Mouse (Mus musculus): ENCODE results near the gene Masp1. TPM values are rescaled to one million over a fixed set of nuclear protein-coding genes. Genes with fewer than 3 reads are reported as not detected.

Masp1 gene
- polyA plus RNA-seq, 1 experiment from 2014 or later, result 1.3 TPM

DNA sequence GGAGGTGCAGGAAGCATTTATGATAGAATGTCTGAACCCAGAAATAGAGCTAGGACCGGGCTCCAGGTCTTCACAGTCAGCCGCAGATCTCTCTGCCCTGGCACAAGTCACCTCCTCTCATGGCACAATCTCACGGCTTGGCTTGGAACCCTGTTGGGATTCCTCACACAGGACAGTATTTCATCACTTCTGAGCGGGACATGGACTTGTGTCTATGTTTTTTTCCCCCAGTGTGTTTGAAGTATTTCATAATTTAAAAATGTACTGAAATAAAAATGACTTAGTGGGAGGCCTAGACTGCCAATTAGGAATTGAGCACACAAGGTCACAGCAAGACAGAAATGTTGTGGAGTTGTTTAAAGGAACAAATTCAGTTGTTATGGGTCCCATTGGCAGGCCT, 76.4 kb downstream of the Masp1 start:
- Histone ChIP-seq H3K4me1 (ENCODE audit: control insufficient read depth, insufficient read depth, low read length) (no peaks in the 10 kb centered on the region), H3K9me3 (ENCODE audit: control insufficient read depth, low read depth, low read length) (no peaks in the 10 kb centered on the region), H3K4me2 (replicated peaks; ENCODE audit: low read depth, low read length) (no peak overlapping the region), H3K4me3 (ENCODE audit: low read depth, low read length) (no peak overlapping the region), H3K36me3 (ENCODE audit: control insufficient read depth, insufficient read depth, low read length) (no peaks in the 10 kb centered on the region), H3K27ac (ENCODE audit: low read length) (no peak overlapping the region), H3K27me3 (ENCODE audit: control insufficient read depth, insufficient read depth, low read length) (no peaks in the 10 kb centered on the region), H3K9ac (replicated peaks; ENCODE audit: low read depth, low read length) (no peak overlapping the region)
- 91% methylated on average over 4 of the region's 4 CpGs for WGBS
- no peak for ATAC-seq (ENCODE audit: insufficient number of reproducible peaks, insufficient read depth, low FRiP score, low read depth)

DNA sequence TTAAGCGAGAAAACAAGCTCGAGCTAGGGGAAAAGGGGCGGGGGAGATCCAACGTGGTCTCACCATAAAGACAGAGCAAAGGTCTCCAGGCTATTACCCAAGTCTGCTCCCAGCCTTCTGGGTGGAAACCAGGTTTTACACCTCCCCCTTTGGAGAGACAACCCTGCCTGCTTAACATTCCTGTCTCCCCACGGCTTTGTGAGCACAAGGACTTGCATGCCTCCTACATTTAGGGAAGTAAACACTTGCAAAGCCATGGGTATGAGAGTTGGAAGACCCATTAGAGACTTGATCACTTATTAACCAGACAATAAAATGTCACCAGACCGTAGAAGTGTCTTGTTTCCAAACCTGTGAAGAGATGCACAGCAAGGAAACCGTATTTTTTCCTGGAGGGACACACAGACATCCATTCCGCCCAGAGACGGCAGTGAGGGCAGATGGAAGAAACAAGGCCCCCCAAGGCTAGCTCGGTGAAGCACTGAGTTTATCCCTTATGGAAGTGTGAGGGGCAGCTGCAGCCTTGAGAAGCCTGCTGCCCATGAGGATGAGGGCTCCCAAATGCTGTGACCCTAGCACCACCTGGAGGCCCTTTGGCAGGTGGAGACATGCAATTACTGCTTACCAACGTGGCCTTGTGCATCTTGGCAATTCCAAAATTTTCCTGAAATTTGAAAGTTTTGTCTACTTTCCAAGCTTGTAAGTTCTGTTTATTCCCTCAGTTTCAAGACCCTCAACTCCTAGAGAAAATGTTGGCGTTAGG, 83.0 kb downstream of the Masp1 start:
- Histone ChIP-seq H3K9me3 (ENCODE audit: control insufficient read depth, low read depth, low read length) (no peaks in the 10 kb centered on the region), H3K27ac (ENCODE audit: low read length) (no peak overlapping the region), H3K4me1 (ENCODE audit: control insufficient read depth, insufficient read depth, low read length) (no peaks in the 10 kb centered on the region), H3K4me2 (replicated peaks; ENCODE audit: low read depth, low read length) (no peak overlapping the region), H3K9ac (replicated peaks; ENCODE audit: low read depth, low read length) (no peak overlapping the region), H3K27me3 (ENCODE audit: control insufficient read depth, insufficient read depth, low read length) (no peaks in the 10 kb centered on the region), H3K36me3 (ENCODE audit: control insufficient read depth, insufficient read depth, low read length) (no peaks in the 10 kb centered on the region), H3K4me3 (ENCODE audit: low read depth, low read length) (no peak overlapping the region)
- 53% methylated on average over 12 of the region's 12 CpGs for WGBS
- no peak for ATAC-seq (ENCODE audit: insufficient number of reproducible peaks, insufficient read depth, low FRiP score, low read depth)

GRCm38 (mm10) chr16:23429991-23430390, 90.6 kb downstream of the Masp1 start:
- Histone ChIP-seq H3K4me3 (ENCODE audit: low read depth, low read length) (no peak overlapping the region), H3K27me3 (ENCODE audit: control insufficient read depth, insufficient read depth, low read length) (no peaks in the 10 kb centered on the region), H3K9ac (replicated peaks; ENCODE audit: low read depth, low read length) (no peak overlapping the region), H3K9me3 (ENCODE audit: control insufficient read depth, low read depth, low read length) (no peaks in the 10 kb centered on the region), H3K4me2 (replicated peaks; ENCODE audit: low read depth, low read length) (no peak overlapping the region), H3K27ac (ENCODE audit: low read length) (no peak overlapping the region), H3K36me3 (ENCODE audit: control insufficient read depth, insufficient read depth, low read length) (no peaks in the 10 kb centered on the region), H3K4me1 (ENCODE audit: control insufficient read depth, insufficient read depth, low read length) (no peaks in the 10 kb centered on the region)
- 70% methylated on average over 8 of the region's 8 CpGs for WGBS
- no peak for ATAC-seq (ENCODE audit: insufficient number of reproducible peaks, insufficient read depth, low FRiP score, low read depth)

DNA sequence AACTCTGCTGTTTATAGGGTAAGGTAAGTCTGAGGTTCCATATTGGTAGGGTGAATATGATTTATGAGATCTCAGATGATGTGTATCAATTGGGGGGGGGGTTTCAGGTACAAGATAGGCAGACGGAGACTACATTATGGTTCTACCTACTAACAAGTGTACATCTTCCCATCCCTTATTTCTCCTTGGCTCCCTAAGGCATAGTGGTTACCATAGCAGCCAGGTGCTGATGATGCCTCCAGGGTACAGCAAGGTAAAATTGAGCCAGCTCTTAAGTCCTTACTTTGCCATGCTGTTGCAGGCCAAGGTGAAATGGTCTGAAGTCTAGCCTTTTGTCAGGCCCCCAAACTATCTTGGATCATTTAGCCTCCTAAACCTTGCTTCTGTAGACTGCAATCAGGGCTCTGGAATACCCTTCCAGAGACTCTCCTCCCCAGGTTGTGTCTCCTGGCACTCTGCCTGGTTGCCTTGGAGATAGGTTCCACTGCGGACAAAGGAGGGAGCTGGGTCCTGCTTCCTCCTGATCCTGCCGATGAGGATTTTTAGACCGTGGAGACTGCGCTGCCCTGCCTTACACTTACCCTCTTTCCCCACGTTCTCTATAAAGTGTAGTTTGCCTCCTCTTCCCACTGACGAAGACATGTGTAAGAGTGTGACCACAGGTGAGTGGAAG, 91.8 kb downstream of the Masp1 start, which contains the start of gene Rtp1:
Gene Rtp1 (plus strand): TSS at position 487 of the 673 bp plus-strand sequence.
- H3K4me2 ChIP-seq (replicated peaks; ENCODE audit: low read depth, low read length), result no peak within 1 kb of the TSS
- no peak within 1 kb of the TSS for H3K9ac ChIP-seq (replicated peaks; ENCODE audit: low read depth, low read length)
- 83% methylated on average over 7 of the region's 7 CpGs for WGBS
- no peak within 1 kb of the TSS for H3K4me3 ChIP-seq (ENCODE audit: low read depth, low read length)
- no peaks in the 10 kb centered on the region for H3K36me3 ChIP-seq (ENCODE audit: control insufficient read depth, insufficient read depth, low read length)
- no peaks in the 10 kb centered on the region for H3K9me3 ChIP-seq (ENCODE audit: control insufficient read depth, low read depth, low read length)
- no peak within 1 kb of the TSS for H3K27ac ChIP-seq (ENCODE audit: low read length)
- no peak for ATAC-seq (ENCODE audit: insufficient number of reproducible peaks, insufficient read depth, low FRiP score, low read depth)
- no peaks in the 10 kb centered on the region for H3K4me1 ChIP-seq (ENCODE audit: control insufficient read depth, insufficient read depth, low read length)
- no peaks in the 10 kb centered on the region for H3K27me3 ChIP-seq (ENCODE audit: control insufficient read depth, insufficient read depth, low read length)

- no peaks in the 10 kb centered on the region for H3K27me3 ChIP-seq (ENCODE audit: control insufficient read depth, insufficient read depth, low read length)
- no peaks in the 10 kb centered on the region for H3K36me3 ChIP-seq (ENCODE audit: control insufficient read depth, insufficient read depth, low read length)
- WGBS, result 71% methylated on average over 1 of the region's 1 CpGs
- no peak for ATAC-seq (ENCODE audit: insufficient number of reproducible peaks, insufficient read depth, low FRiP score, low read depth)
- H3K4me1 ChIP-seq (ENCODE audit: control insufficient read depth, insufficient read depth, low read length), result no peaks in the 10 kb centered on the region
- H3K4me3 ChIP-seq (ENCODE audit: low read depth, low read length), result no peak overlapping the region
- H3K27ac ChIP-seq (ENCODE audit: low read length), result no peak overlapping the region
- H3K4me2 ChIP-seq (replicated peaks; ENCODE audit: low read depth, low read length), result no peak overlapping the region
- no peaks in the 10 kb centered on the region for H3K9me3 ChIP-seq (ENCODE audit: control insufficient read depth, low read depth, low read length)
- H3K9ac ChIP-seq (replicated peaks; ENCODE audit: low read depth, low read length), result no peak overlapping the region
Measured at GRCm38 (mm10) chr16:23427701-23428100, 92.9 kb downstream of the Masp1 start.

DNA sequence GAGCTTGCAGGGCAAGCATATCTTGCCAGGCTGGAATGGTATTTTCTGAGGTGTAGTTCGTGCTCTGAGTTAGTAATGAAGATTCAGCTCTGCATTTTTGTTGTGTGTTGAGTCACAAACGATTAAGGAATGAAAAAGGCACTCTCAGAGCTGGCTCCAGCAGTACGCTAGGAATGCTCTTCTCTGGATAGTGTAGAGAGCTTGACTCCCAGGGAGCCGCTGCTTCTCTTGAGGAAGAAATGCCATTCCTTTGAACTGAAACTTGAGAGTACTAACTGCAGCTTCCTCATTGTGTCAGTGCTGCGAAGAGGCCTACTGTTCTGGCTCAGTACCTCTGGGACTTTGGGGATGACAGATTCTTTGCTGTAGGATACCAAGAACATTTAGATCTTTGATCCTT, 96.8 kb downstream of the Masp1 start:
- no peaks in the 10 kb centered on the region for H3K36me3 ChIP-seq (ENCODE audit: control insufficient read depth, insufficient read depth, low read length)
- H3K27ac ChIP-seq (ENCODE audit: low read length), result no peak overlapping the region
- H3K9ac ChIP-seq (replicated peaks; ENCODE audit: low read depth, low read length), result no peak overlapping the region
- 72% methylated on average over 5 of the region's 5 CpGs for WGBS
- H3K9me3 ChIP-seq (ENCODE audit: control insufficient read depth, low read depth, low read length), result no peaks in the 10 kb centered on the region
- H3K27me3 ChIP-seq (ENCODE audit: control insufficient read depth, insufficient read depth, low read length), result no peaks in the 10 kb centered on the region
- H3K4me1 ChIP-seq (ENCODE audit: control insufficient read depth, insufficient read depth, low read length), result no peaks in the 10 kb centered on the region
- no peak for ATAC-seq (ENCODE audit: insufficient number of reproducible peaks, insufficient read depth, low FRiP score, low read depth)
- no peak overlapping the region for H3K4me2 ChIP-seq (replicated peaks; ENCODE audit: low read depth, low read length)
- no peak overlapping the region for H3K4me3 ChIP-seq (ENCODE audit: low read depth, low read length)

GRCm38 (mm10) chr16:23419565-23420085, 101.0 kb downstream of the Masp1 start:
- Histone ChIP-seq H3K4me2 (replicated peaks; ENCODE audit: low read depth, low read length) (no peak overlapping the region), H3K36me3 (ENCODE audit: control insufficient read depth, insufficient read depth, low read length) (no peaks in the 10 kb centered on the region), H3K9me3 (ENCODE audit: control insufficient read depth, low read depth, low read length) (no peaks in the 10 kb centered on the region), H3K27ac (ENCODE audit: low read length) (no peak overlapping the region), H3K4me1 (ENCODE audit: control insufficient read depth, insufficient read depth, low read length) (peaks cover 4% of the 10 kb centered on the region; the same call in 1 of the 2 replicates), H3K4me3 (ENCODE audit: low read depth, low read length) (no peak overlapping the region), H3K27me3 (ENCODE audit: control insufficient read depth, insufficient read depth, low read length) (no peaks in the 10 kb centered on the region), H3K9ac (replicated peaks; ENCODE audit: low read depth, low read length) (no peak overlapping the region)
- WGBS, result 74% methylated on average over 8 of the region's 8 CpGs
- ATAC-seq (ENCODE audit: insufficient number of reproducible peaks, insufficient read depth, low FRiP score, low read depth), result no peak

- H3K4me2 ChIP-seq (replicated peaks; ENCODE audit: low read depth, low read length), result no peak overlapping the region
- no peak overlapping the region for H3K27ac ChIP-seq (ENCODE audit: low read length)
- H3K9me3 ChIP-seq (ENCODE audit: control insufficient read depth, low read depth, low read length), result no peaks in the 10 kb centered on the region
- no peak overlapping the region for H3K9ac ChIP-seq (replicated peaks; ENCODE audit: low read depth, low read length)
- no peaks in the 10 kb centered on the region for H3K27me3 ChIP-seq (ENCODE audit: control insufficient read depth, insufficient read depth, low read length)
- WGBS, result 70% methylated on average over 13 of the region's 13 CpGs
- H3K4me1 ChIP-seq (ENCODE audit: control insufficient read depth, insufficient read depth, low read length), result peaks cover 4% of the 10 kb centered on the region; the same call in 1 of the 2 replicates
- no peak for ATAC-seq (ENCODE audit: insufficient number of reproducible peaks, insufficient read depth, low FRiP score, low read depth)
- no peaks in the 10 kb centered on the region for H3K36me3 ChIP-seq (ENCODE audit: control insufficient read depth, insufficient read depth, low read length)
- no peak overlapping the region for H3K4me3 ChIP-seq (ENCODE audit: low read depth, low read length)
Measured at GRCm38 (mm10) chr16:23417456-23418240, 103.0 kb downstream of the Masp1 start.

All from stomach, embryonic 14.5 days (tissue).